Mouse (Mus musculus) thymus, adult 2 months (tissue): Measurements from ENCODE around the gene Sbf1.

Source experiments
- CTCF ChIP-seq: fragments of 200-500 bp; IDR thresholded peaks from 2 replicates; pipeline ENCODE4 v1.5.1; 2012; ENCODE audit warnings: mild to moderate bottlenecking, control low read depth, low read length, moderate library complexity, borderline replicate concordance; ENCODE audit not compliant: control insufficient read depth, poor library complexity, insufficient read depth; ENCODE audit errors: extremely low read depth
- POLR2A ChIP-seq: fragments of 200-500 bp; IDR thresholded peaks from 2 replicates; pipeline ENCODE4 v1.6.1; 2012; ENCODE audit warnings: mild to moderate bottlenecking, low read length, control low read depth, moderate library complexity; ENCODE audit not compliant: control insufficient read depth, poor library complexity, insufficient read depth; ENCODE audit errors: extremely low read depth

DNA sequence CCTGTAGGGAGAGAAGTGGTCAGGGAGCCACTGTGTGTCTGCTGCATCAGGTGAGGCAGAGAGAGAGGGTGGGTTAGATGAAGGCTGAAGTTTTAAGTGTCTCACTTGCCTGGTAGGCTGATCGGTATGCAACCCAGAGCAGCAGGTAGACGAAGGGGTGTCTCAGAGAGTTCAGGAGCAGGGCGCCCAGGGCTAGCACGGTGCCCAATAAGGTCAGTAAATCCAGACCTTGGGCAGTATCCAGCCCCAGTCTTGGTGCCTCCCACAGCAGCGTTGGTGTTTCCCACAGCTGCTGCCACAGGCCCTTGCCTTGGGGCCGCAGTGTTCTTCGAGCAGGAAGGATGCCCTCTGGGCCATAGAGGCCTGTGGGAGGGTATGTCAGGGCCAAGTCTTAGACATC lies 39.3 kb upstream of the Sbf1 start:
- no peak for TF ChIP-seq POLR2A
- TF ChIP-seq CTCF, result no peak
